Mouse (Mus musculus) forebrain, embryonic 12.5 days (tissue): Measurements from ENCODE around the gene Flywch1. TPM values are rescaled to one million over a fixed set of nuclear protein-coding genes. Genes with fewer than 3 reads are reported as not detected.

Source experiments
- ATAC-seq: fragments of 200-750 bp; cut with Nextera tagmentation; 2 replicates; pipeline ENCODE4 v1.8.0; 2017; ENCODE audit warnings: moderate TSS enrichment; ENCODE audit not compliant: low FRiP score
- H3K27ac ChIP-seq: fragments of 300-500 bp; sonication (generic); 2 replicates; pipeline ENCODE4 v1.5.1; 2016; ENCODE audit warnings: mild to moderate bottlenecking
- H3K27me3 ChIP-seq: fragments of 300-500 bp; sonication (generic); 2 replicates; pipeline ENCODE4 v1.6.1; 2016; ENCODE audit warnings: mild to moderate bottlenecking
- H3K36me3 ChIP-seq: fragments of 300-500 bp; sonication (generic); replicated peaks from 2 replicates; pipeline ENCODE4 v1.6.1; 2016; ENCODE audit warnings: mild to moderate bottlenecking
- H3K4me1 ChIP-seq: fragments of 300-500 bp; sonication (generic); 2 replicates; pipeline ENCODE4 v1.6.1; 2016
- H3K4me2 ChIP-seq: fragments of 300-500 bp; sonication (generic); 2 replicates; pipeline ENCODE4 v1.6.1; 2016; ENCODE audit warnings: mild to moderate bottlenecking, moderate library complexity
- H3K4me3 ChIP-seq: fragments of 300-500 bp; sonication (generic); replicated peaks from 2 replicates; pipeline ENCODE4 v1.5.1; 2016; ENCODE audit warnings: mild to moderate bottlenecking
- H3K9ac ChIP-seq: fragments of 300-500 bp; sonication (generic); 2 replicates; pipeline ENCODE4 v1.6.1; 2016; ENCODE audit warnings: mild to moderate bottlenecking
- H3K9me3 ChIP-seq: fragments of 300-500 bp; sonication (generic); 2 replicates; pipeline ENCODE4 v1.6.1; 2016
- WGBS: fragments of 180-500 bp; shearing (Covaris S2); methylation state at CpG from one replicate; pipeline ENCODE4 v1.1.7; 2016; 5-methylcytosine and 5-hydroxymethylcytosine counted together
- polyA plus RNA-seq: library from polyadenylated mRNA; unstranded; fragments of >200 nt; fragmentation: Nextera tagmentation; extraction: Ambion mirVana; gene quantifications from 2 replicates; pipeline ENCODE4 v1.2.1, GENCODE M21; 2016

Gene Flywch1
- polyA plus RNA-seq, 1 experiment from 2014 or later: 173 TPM

GRCm38 (mm10) chr17:23740598-23741021, 30.8 kb downstream of the Flywch1 start, which contains the start of gene Paqr4:
Paqr4 (minus strand) TSS chr17:23740867.
- peak within 1 kb of the TSS; percentile 97 for H3K4me2 ChIP-seq
- peaks cover 20% of the 10 kb centered on the region for H3K36me3 ChIP-seq
- peak within 1 kb of the TSS; percentile 48 for H3K27ac ChIP-seq
- peaks cover 76% of the 10 kb centered on the region for H3K27me3 ChIP-seq
- peaks cover 50% of the 10 kb centered on the region for H3K4me1 ChIP-seq
- ATAC-seq: no peak; the same call in none of the 2 replicates
- peak within 1 kb of the TSS; percentile 71 for H3K4me3 ChIP-seq
- no peaks in the 10 kb centered on the region for H3K9me3 ChIP-seq
- WGBS: 9% methylated on average over 13 of the region's 13 CpGs
- peak within 1 kb of the TSS; percentile 89 for H3K9ac ChIP-seq

- Histone ChIP-seq H3K4me3 (peak overlapping the region; percentile 71), H3K27me3 (peaks cover 72% of the 10 kb centered on the region), H3K4me2 (peak overlapping the region; percentile 97), H3K9me3 (no peaks in the 10 kb centered on the region), H3K9ac (peak overlapping the region; percentile 89), H3K4me1 (peaks cover 45% of the 10 kb centered on the region), H3K36me3 (peaks cover 24% of the 10 kb centered on the region), H3K27ac (peak overlapping the region; percentile 48)
- ATAC-seq: peak; percentile 88
- under 1% methylated on average over 46 of the region's 46 CpGs for WGBS
Measured at GRCm38 (mm10) chr17:23740136-23740584, 31.2 kb downstream of the Flywch1 start.

- under 1% methylated on average over 48 of the region's 48 CpGs for WGBS
- H3K36me3 ChIP-seq: peaks cover 31% of the 10 kb centered on the region
- no peaks in the 10 kb centered on the region for H3K9me3 ChIP-seq
- ATAC-seq: peak; percentile 49
- peaks cover 65% of the 10 kb centered on the region for H3K27me3 ChIP-seq
- peak overlapping the region; percentile 89 for H3K9ac ChIP-seq
- H3K4me1 ChIP-seq: peaks cover 38% of the 10 kb centered on the region
- peak overlapping the region; percentile 71 for H3K4me3 ChIP-seq
- peak overlapping the region; percentile 97 for H3K4me2 ChIP-seq
- H3K27ac ChIP-seq: peak overlapping the region; percentile 48
Measured at GRCm38 (mm10) chr17:23739202-23740135, 31.9 kb downstream of the Flywch1 start.

DNA sequence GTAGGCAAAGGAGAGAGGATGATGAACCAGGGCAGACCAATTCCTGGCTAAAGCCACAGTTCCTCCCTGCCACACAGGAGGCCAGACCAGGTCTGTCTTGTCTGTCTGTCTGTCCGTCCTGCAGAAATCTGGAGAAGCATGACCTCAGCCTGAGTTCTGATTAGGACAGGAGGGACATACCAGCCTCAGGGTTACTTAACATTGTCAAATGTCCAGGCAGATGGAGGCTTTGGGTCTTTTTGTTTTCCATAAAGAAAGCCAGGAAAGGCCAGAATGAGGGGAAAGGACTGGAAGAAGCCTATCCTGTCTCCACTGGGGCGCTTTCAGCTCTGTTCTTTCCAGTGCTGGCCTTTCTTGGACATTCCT, 32.6 kb downstream of the Flywch1 start:
- Histone ChIP-seq H3K4me1 (peaks cover 37% of the 10 kb centered on the region), H3K9ac (peak overlapping the region; percentile 89), H3K4me2 (peak overlapping the region; percentile 97), H3K9me3 (no peaks in the 10 kb centered on the region), H3K36me3 (peaks cover 37% of the 10 kb centered on the region), H3K4me3 (peak overlapping the region; percentile 71), H3K27me3 (peaks cover 58% of the 10 kb centered on the region), H3K27ac (0 out of 2 replicates have a peak overlapping the region, but pooled peaks have one; percentile 25)
- 31% methylated on average over 2 of the region's 2 CpGs for WGBS
- no peak for ATAC-seq

GRCm38 (mm10) chr17:23737493-23738445, 33.6 kb downstream of the Flywch1 start:
- ATAC-seq: no peak
- H3K4me3 ChIP-seq: 0 out of 2 replicates have a peak overlapping the region, but pooled peaks have one; percentile 7
- H3K4me2 ChIP-seq: no peak overlapping the region

DNA sequence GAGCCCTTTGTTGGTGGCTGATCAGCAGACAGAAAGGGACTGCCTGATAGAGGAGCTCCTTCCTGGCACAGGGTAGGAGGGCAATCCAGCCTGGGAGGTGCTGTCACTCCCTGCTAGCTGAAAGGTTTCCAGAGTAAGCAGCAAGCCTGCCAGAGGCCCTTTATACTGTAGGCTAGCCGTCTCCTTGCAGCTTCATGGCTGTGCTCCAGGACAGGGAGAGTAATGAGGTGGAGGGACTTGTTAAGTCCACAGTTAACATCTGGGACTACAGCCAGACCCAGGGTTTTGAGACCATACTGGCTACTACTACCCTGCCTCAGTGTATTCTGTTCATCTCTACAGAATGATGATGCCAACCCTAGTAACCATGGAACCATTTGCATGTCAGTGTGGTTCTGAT, 37.1 kb downstream of the Flywch1 start:
- Histone ChIP-seq H3K36me3 (peaks cover 45% of the 10 kb centered on the region), H3K4me1 (peaks cover 18% of the 10 kb centered on the region), H3K4me3 (no peak overlapping the region), H3K9ac (no peak overlapping the region), H3K27ac (no peak overlapping the region), H3K9me3 (no peaks in the 10 kb centered on the region), H3K27me3 (peaks cover 22% of the 10 kb centered on the region), H3K4me2 (no peak overlapping the region)
- ATAC-seq: no peak
- whole genome bisulfite sequencing: 86% methylated on average over 1 of the region's 1 CpGs

More at GRCm38 (mm10) chr17:23737493-23738445, 33.6 kb downstream of the Flywch1 start:
- Histone ChIP-seq H3K36me3 (peaks cover 41% of the 10 kb centered on the region), H3K27ac (no peak overlapping the region), H3K9ac (0 out of 2 replicates have a peak overlapping the region, but pooled peaks have one; percentile 5), H3K27me3 (peaks cover 48% of the 10 kb centered on the region), H3K9me3 (no peaks in the 10 kb centered on the region), H3K4me1 (peaks cover 37% of the 10 kb centered on the region)
- 64% methylated on average over 15 of the region's 15 CpGs for WGBS

DNA sequence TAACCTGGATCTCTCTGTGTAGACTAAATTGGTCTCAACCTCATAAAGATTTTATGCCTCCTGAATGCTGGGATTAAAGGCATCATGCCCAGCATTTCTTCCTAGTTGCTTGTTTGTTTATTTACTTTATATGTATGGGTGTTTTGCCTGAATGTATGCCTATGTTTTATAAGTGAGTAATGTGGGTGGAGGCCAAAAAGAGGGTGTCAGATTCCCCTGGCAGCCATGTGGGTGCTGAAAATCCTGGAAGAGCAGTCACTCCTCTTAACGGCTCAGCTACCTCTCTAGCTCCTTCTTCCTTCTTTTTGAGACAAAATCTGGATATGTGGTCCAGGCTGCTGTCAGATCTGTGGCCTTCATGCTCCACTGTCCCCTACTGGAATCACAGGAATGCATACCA, 41.0 kb downstream of the Flywch1 start:
- WGBS: 74% methylated on average over 1 of the region's 1 CpGs
- Histone ChIP-seq H3K9me3 (no peaks in the 10 kb centered on the region), H3K4me2 (no peak overlapping the region), H3K4me1 (peaks cover 14% of the 10 kb centered on the region), H3K9ac (no peak overlapping the region), H3K36me3 (peaks cover 23% of the 10 kb centered on the region), H3K27me3 (no peaks in the 10 kb centered on the region), H3K27ac (no peak overlapping the region), H3K4me3 (no peak overlapping the region)
- ATAC-seq: no peak

- peak overlapping the region; percentile 70 for H3K27ac ChIP-seq
- peak overlapping the region; percentile 80 for H3K9ac ChIP-seq
- WGBS: under 1% methylated on average over 20 of the region's 20 CpGs
- ATAC-seq: peak; percentile 85
- H3K4me3 ChIP-seq: peak overlapping the region; percentile 92
- peak overlapping the region; percentile 88 for H3K4me2 ChIP-seq
- H3K9me3 ChIP-seq: no peaks in the 10 kb centered on the region
- no peaks in the 10 kb centered on the region for H3K36me3 ChIP-seq
- H3K27me3 ChIP-seq: peaks cover 5% of the 10 kb centered on the region; the same call in 1 of the 2 replicates
- peaks cover 14% of the 10 kb centered on the region for H3K4me1 ChIP-seq
Measured at GRCm38 (mm10) chr17:23726758-23727142, 44.7 kb downstream of the Flywch1 start.

DNA sequence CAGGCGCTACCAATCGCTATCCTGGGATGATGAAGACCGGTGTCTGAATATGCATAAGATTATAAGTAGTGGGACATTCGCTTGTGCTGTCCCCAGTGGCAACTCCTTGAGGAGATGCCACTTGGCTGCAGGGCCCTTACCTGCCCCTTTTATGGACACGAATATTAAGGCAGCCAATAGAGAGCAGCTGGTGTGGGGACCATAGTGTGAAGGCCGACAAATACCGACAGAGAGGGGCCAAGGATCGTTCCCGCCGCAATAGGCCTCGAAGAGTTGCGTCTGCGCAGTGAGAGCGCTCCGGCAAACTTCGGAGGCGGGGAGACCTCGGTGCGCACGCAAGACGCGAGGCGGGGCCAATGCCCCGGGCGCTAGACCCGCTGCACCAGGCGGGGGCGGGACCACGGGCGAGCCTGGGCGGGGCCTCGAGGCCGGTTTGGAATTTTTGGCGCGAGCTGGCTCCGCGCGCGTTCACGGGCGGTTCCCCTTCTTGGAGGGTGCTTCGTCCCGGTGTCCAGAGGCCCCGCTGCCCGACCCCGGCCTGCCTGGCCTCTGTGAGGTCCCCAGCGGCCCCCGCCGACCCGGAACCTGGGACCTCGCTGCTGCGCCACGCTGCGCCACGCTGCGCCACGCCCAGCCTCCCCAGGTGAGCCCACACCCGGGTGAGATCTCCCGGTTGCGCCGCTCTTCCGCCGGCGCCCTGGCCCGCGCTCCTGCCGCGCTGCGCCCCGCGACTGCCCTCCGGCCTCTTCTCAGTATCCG, 45.2 kb downstream of the Flywch1 start, which contains the start of gene Pkmyt1:
Gene Pkmyt1 (plus strand): TSS at position 338 of the 759 bp plus-strand sequence.
- no peaks in the 10 kb centered on the region for H3K36me3 ChIP-seq
- peak; percentile 95 for ATAC-seq
- H3K9me3 ChIP-seq: no peaks in the 10 kb centered on the region
- H3K27ac ChIP-seq: peak within 1 kb of the TSS; percentile 70
- peak within 1 kb of the TSS; percentile 92 for H3K4me3 ChIP-seq
- H3K4me2 ChIP-seq: peak within 1 kb of the TSS; percentile 88
- WGBS: 1% methylated on average over 68 of the region's 73 CpGs
- peak within 1 kb of the TSS; percentile 80 for H3K9ac ChIP-seq
- peaks cover 5% of the 10 kb centered on the region; the same call in 1 of the 2 replicates for H3K27me3 ChIP-seq
- peaks cover 14% of the 10 kb centered on the region for H3K4me1 ChIP-seq

DNA sequence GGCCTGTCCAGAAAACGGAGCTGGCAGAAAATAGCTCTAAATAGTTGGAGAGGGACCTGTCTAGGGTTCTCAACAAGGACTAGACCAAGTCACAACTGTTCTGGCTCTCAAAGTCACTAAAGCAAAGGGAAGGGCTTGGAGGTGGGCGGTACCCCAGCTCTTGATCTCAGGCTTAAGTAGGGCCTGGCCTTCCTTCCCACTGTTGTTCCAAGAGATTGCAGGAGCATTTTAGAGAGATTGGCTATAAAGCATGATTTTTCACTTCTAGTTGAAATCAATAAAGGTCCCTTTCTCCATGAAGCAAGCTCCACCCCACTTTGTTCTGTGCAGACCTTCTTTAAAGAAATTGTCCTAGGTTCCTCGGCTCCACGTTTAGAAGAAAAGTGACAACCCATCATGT, 45.9 kb downstream of the Flywch1 start:
- H3K9me3 ChIP-seq: no peaks in the 10 kb centered on the region
- peak overlapping the region; percentile 88 for H3K4me2 ChIP-seq
- 69% methylated on average over 4 of the region's 4 CpGs for WGBS
- peaks cover 14% of the 10 kb centered on the region for H3K4me1 ChIP-seq
- H3K27me3 ChIP-seq: peaks cover 7% of the 10 kb centered on the region; the same call in 1 of the 2 replicates
- no peak for ATAC-seq
- peak overlapping the region; percentile 92 for H3K4me3 ChIP-seq
- H3K27ac ChIP-seq: peak overlapping the region; percentile 53; the same call in 1 of the 2 replicates
- no peaks in the 10 kb centered on the region for H3K36me3 ChIP-seq
- peak overlapping the region; percentile 48 for H3K9ac ChIP-seq
